Mouse (Mus musculus): ENCODE measurements around the gene Egln3. TPM values are rescaled to one million over a fixed set of nuclear protein-coding genes. Genes with fewer than 3 reads are reported as not detected.
A peak's percentile ranks its signal among the peaks of the same experiment; 100 is the strongest.

The Egln3 gene
- polyA plus RNA-seq, 1 experiment from 2014 or later = 53.4 TPM

GRCm38 (mm10) chr12:54186926-54187623 lies 16.6 kb downstream of the Egln3 start:
- peaks cover 9% of the 10 kb centered on the region for H3K36me3 ChIP-seq
- H3K4me1 ChIP-seq = peaks cover 27% of the 10 kb centered on the region
- no peak for ATAC-seq (ENCODE audit: insufficient read depth, low FRiP score, low read depth)
- 46% methylated on average over 14 of the region's 14 CpGs for WGBS
- H3K27ac ChIP-seq = peak overlapping the region; percentile 33; the same call in 1 of the 2 replicates
- H3K9me3 ChIP-seq = no peaks in the 10 kb centered on the region
- H3K4me3 ChIP-seq (replicated peaks) = no peak overlapping the region
- no peaks in the 10 kb centered on the region for H3K27me3 ChIP-seq (replicated peaks)
- no peak overlapping the region for H3K9ac ChIP-seq
- no peak overlapping the region for H3K4me2 ChIP-seq

- no peak overlapping the region for H3K9ac ChIP-seq
- peaks cover 10% of the 10 kb centered on the region; the same call in 1 of the 2 replicates for H3K4me1 ChIP-seq
- 71% methylated on average over 7 of the region's 7 CpGs for WGBS
- no peak overlapping the region for H3K4me3 ChIP-seq (replicated peaks)
- no peaks in the 10 kb centered on the region for H3K27me3 ChIP-seq (replicated peaks)
- H3K36me3 ChIP-seq = peaks cover 19% of the 10 kb centered on the region
- H3K27ac ChIP-seq = no peak overlapping the region
- H3K9me3 ChIP-seq = no peaks in the 10 kb centered on the region
- no peak for ATAC-seq (ENCODE audit: insufficient read depth, low FRiP score, low read depth)
- no peak overlapping the region for H3K4me2 ChIP-seq
These were observed 19.4 kb downstream of the Egln3 start for GRCm38 (mm10) chr12:54184264-54184663.

GRCm38 (mm10) chr12:54178323-54178722 lies 25.3 kb downstream of the Egln3 start:
- H3K36me3 ChIP-seq = peaks cover 23% of the 10 kb centered on the region
- H3K9ac ChIP-seq = no peak overlapping the region
- H3K4me2 ChIP-seq = no peak overlapping the region
- no peaks in the 10 kb centered on the region for H3K9me3 ChIP-seq
- H3K4me3 ChIP-seq (replicated peaks) = no peak overlapping the region
- no peaks in the 10 kb centered on the region for H3K27me3 ChIP-seq (replicated peaks)
- no peak for ATAC-seq (ENCODE audit: insufficient read depth, low FRiP score, low read depth)
- no peaks in the 10 kb centered on the region for H3K4me1 ChIP-seq
- 77% methylated on average over 3 of the region's 3 CpGs for WGBS
- H3K27ac ChIP-seq = no peak overlapping the region

- no peak overlapping the region for H3K4me2 ChIP-seq
- H3K4me3 ChIP-seq (replicated peaks) = no peak overlapping the region
- no peak overlapping the region for H3K27ac ChIP-seq
- H3K9me3 ChIP-seq = no peaks in the 10 kb centered on the region
- no peaks in the 10 kb centered on the region for H3K36me3 ChIP-seq
- H3K9ac ChIP-seq = no peak overlapping the region
- 83% methylated on average over 4 of the region's 4 CpGs for WGBS
- 0 out of 2 replicates have a peak, but pooled peaks cover 10% of the 10 kb centered on the region for H3K4me1 ChIP-seq
- no peak for ATAC-seq (ENCODE audit: insufficient read depth, low FRiP score, low read depth)
- H3K27me3 ChIP-seq (replicated peaks) = no peaks in the 10 kb centered on the region
These were observed 34.9 kb downstream of the Egln3 start for GRCm38 (mm10) chr12:54168786-54169185.

- WGBS = 89% methylated on average over 6 of the region's 6 CpGs
These were observed 35.9 kb downstream of the Egln3 start for GRCm38 (mm10) chr12:54167737-54168136.

GRCm38 (mm10) chr12:54164724-54165050 lies 39.0 kb downstream of the Egln3 start:
- peak overlapping the region; percentile 41; the same call in 1 of the 2 replicates for H3K27ac ChIP-seq

More at GRCm38 (mm10) chr12:54167737-54168136, 35.9 kb downstream of the Egln3 start:
- Histone ChIP-seq H3K9me3 (no peaks in the 10 kb centered on the region), H3K4me1 (peaks cover 10% of the 10 kb centered on the region; the same call in 1 of the 2 replicates), H3K36me3 (no peaks in the 10 kb centered on the region), H3K27ac (no peak overlapping the region), H3K27me3 (replicated peaks) (no peaks in the 10 kb centered on the region), H3K4me2 (no peak overlapping the region), H3K4me3 (replicated peaks) (no peak overlapping the region), H3K9ac (no peak overlapping the region)
- ATAC-seq (ENCODE audit: insufficient read depth, low FRiP score, low read depth) = no peak

GRCm38 (mm10) chr12:54164040-54164723 lies 39.5 kb downstream of the Egln3 start:
- no peaks in the 10 kb centered on the region for H3K36me3 ChIP-seq
- ATAC-seq (ENCODE audit: insufficient read depth, low FRiP score, low read depth) = no peak
- peaks cover 14% of the 10 kb centered on the region for H3K4me1 ChIP-seq
- peak overlapping the region; percentile 41; the same call in 1 of the 2 replicates for H3K27ac ChIP-seq
- no peak overlapping the region for H3K9ac ChIP-seq
- H3K4me3 ChIP-seq (replicated peaks) = no peak overlapping the region
- H3K27me3 ChIP-seq (replicated peaks) = no peaks in the 10 kb centered on the region
- no peaks in the 10 kb centered on the region for H3K9me3 ChIP-seq
- H3K4me2 ChIP-seq = no peak overlapping the region
- WGBS = 44% methylated on average over 9 of the region's 9 CpGs

More at GRCm38 (mm10) chr12:54164724-54165050, 39.0 kb downstream of the Egln3 start:
- no peak for ATAC-seq (ENCODE audit: insufficient read depth, low FRiP score, low read depth)
- Histone ChIP-seq H3K9ac (no peak overlapping the region), H3K4me2 (no peak overlapping the region), H3K9me3 (no peaks in the 10 kb centered on the region), H3K4me3 (replicated peaks) (no peak overlapping the region), H3K36me3 (no peaks in the 10 kb centered on the region), H3K27me3 (replicated peaks) (no peaks in the 10 kb centered on the region), H3K4me1 (peaks cover 14% of the 10 kb centered on the region)
- 68% methylated on average over 6 of the region's 6 CpGs for WGBS

- 18% methylated on average over 4 of the region's 4 CpGs for whole genome bisulfite sequencing
- H3K4me2 ChIP-seq = peak overlapping the region; percentile 57
- H3K4me3 ChIP-seq (replicated peaks) = peak overlapping the region; percentile 28
- H3K9me3 ChIP-seq = no peaks in the 10 kb centered on the region
- peak overlapping the region; percentile 7; the same call in 1 of the 2 replicates for H3K9ac ChIP-seq
- peaks cover 14% of the 10 kb centered on the region for H3K4me1 ChIP-seq
- H3K27ac ChIP-seq = peak overlapping the region; percentile 76
- H3K36me3 ChIP-seq = no peaks in the 10 kb centered on the region
- no peaks in the 10 kb centered on the region for H3K27me3 ChIP-seq (replicated peaks)
- ATAC-seq (ENCODE audit: insufficient read depth, low FRiP score, low read depth) = no peak
These were observed 40.5 kb downstream of the Egln3 start for GRCm38 (mm10) chr12:54163166-54163565.

GRCm38 (mm10) chr12:54162637-54163131 lies 41.0 kb downstream of the Egln3 start:
- Histone ChIP-seq H3K4me3 (replicated peaks) (peak overlapping the region; percentile 28), H3K27me3 (replicated peaks) (no peaks in the 10 kb centered on the region), H3K4me2 (peak overlapping the region; percentile 57), H3K36me3 (no peaks in the 10 kb centered on the region), H3K9ac (peak overlapping the region; percentile 7; the same call in 1 of the 2 replicates), H3K9me3 (no peaks in the 10 kb centered on the region), H3K27ac (peak overlapping the region; percentile 76), H3K4me1 (peaks cover 14% of the 10 kb centered on the region)
- peak; percentile 90 for ATAC-seq (ENCODE audit: insufficient read depth, low FRiP score, low read depth)
- WGBS = 0% methylated on average over 16 of the region's 16 CpGs

GRCm38 (mm10) chr12:54161468-54162202 lies 42.0 kb downstream of the Egln3 start:
- no peaks in the 10 kb centered on the region for H3K27me3 ChIP-seq (replicated peaks)
- H3K4me2 ChIP-seq = 0 out of 2 replicates have a peak overlapping the region, but pooled peaks have one; percentile 57
- ATAC-seq (ENCODE audit: insufficient read depth, low FRiP score, low read depth) = peak; percentile 28; the same call in 1 of the 2 replicates
- no peaks in the 10 kb centered on the region for H3K9me3 ChIP-seq
- no peak overlapping the region for H3K4me3 ChIP-seq (replicated peaks)
- H3K27ac ChIP-seq = peak overlapping the region; percentile 76; the same call in 1 of the 2 replicates
- H3K36me3 ChIP-seq = no peaks in the 10 kb centered on the region
- no peak overlapping the region for H3K9ac ChIP-seq
- WGBS = 31% methylated on average over 5 of the region's 5 CpGs
- peaks cover 14% of the 10 kb centered on the region for H3K4me1 ChIP-seq

- H3K36me3 ChIP-seq = no peaks in the 10 kb centered on the region
- H3K9me3 ChIP-seq = no peaks in the 10 kb centered on the region
- H3K4me3 ChIP-seq (replicated peaks) = no peak overlapping the region
- H3K4me2 ChIP-seq = no peak overlapping the region
- H3K27ac ChIP-seq = no peak overlapping the region
- no peaks in the 10 kb centered on the region for H3K27me3 ChIP-seq (replicated peaks)
- no peak overlapping the region for H3K9ac ChIP-seq
- WGBS = 71% methylated on average over 2 of the region's 2 CpGs
- peaks cover 14% of the 10 kb centered on the region for H3K4me1 ChIP-seq
- ATAC-seq (ENCODE audit: insufficient read depth, low FRiP score, low read depth) = no peak
These were observed 43.4 kb downstream of the Egln3 start for GRCm38 (mm10) chr12:54160279-54160678.
